Mouse (Mus musculus): ENCODE measurements around the gene Cfap299.
"Not testable (repeated sequence)": the region's sequence is repeated elsewhere in the genome, so short reads cannot be mapped to it uniquely, and the experiment has no call there.

Cfap299 gene

GRCm38 (mm10) chr5:98328848-98329624 lies at the start of gene Cfap299:
TSS of gene Cfap299 (plus strand) at chr5:98329304.
- DNase-seq (ENCODE audit: low spot score in 2 of 2): peak; percentile 67 to 75

GRCm38 (mm10) chr5:98281993-98282392 lies 47.1 kb upstream of the Cfap299 start:
- no peak for DNase-seq (ENCODE audit: low spot score in 2 of 2)

GRCm38 (mm10) chr5:98283696-98284478 lies 45.2 kb upstream of the Cfap299 start:
- peak in 1 of 2 experiments; percentile 14 for DNase-seq (ENCODE audit: low spot score in 2 of 2)

GRCm38 (mm10) chr5:98290642-98291041 lies 38.5 kb upstream of the Cfap299 start:
- no peak for DNase-seq (ENCODE audit: low spot score in 2 of 2)

GRCm38 (mm10) chr5:98292388-98293048 lies 36.6 kb upstream of the Cfap299 start:
- no peak for DNase-seq (ENCODE audit: low spot score in 2 of 2)

- no peak for DNase-seq (ENCODE audit: low spot score in 2 of 2)
Measured at GRCm38 (mm10) chr5:98293049-98293715, 35.9 kb upstream of the Cfap299 start.

GRCm38 (mm10) chr5:98300079-98300478 lies 29.0 kb upstream of the Cfap299 start:
- no peak for DNase-seq (ENCODE audit: low spot score in 2 of 2)

- DNase-seq (ENCODE audit: low spot score in 2 of 2): no peak
Measured at GRCm38 (mm10) chr5:98305673-98306072, 23.4 kb upstream of the Cfap299 start.

GRCm38 (mm10) chr5:98306528-98306927 lies 22.6 kb upstream of the Cfap299 start:
- no peak for DNase-seq (ENCODE audit: low spot score in 2 of 2)

- DNase-seq (ENCODE audit: low spot score in 2 of 2): no peak
Measured at GRCm38 (mm10) chr5:98326625-98327024, 2.5 kb upstream of the Cfap299 start.

GRCm38 (mm10) chr5:98343751-98344150 lies 14.6 kb downstream of the Cfap299 start:
- not testable (repeated sequence) for DNase-seq (ENCODE audit: low spot score in 2 of 2)

GRCm38 (mm10) chr5:98344581-98344980 lies 15.5 kb downstream of the Cfap299 start:
- DNase-seq (ENCODE audit: low spot score in 2 of 2): no peak

- DNase-seq (ENCODE audit: low spot score in 2 of 2): no peak
Measured at GRCm38 (mm10) chr5:98346067-98346466, 17.0 kb downstream of the Cfap299 start.

GRCm38 (mm10) chr5:98348605-98349004 lies 19.5 kb downstream of the Cfap299 start:
- DNase-seq (ENCODE audit: low spot score in 2 of 2): peak; percentile 60 to 65

GRCm38 (mm10) chr5:98359912-98360311 lies 30.8 kb downstream of the Cfap299 start:
- DNase-seq (ENCODE audit: low spot score in 2 of 2): no peak

GRCm38 (mm10) chr5:98360792-98361419 lies 31.8 kb downstream of the Cfap299 start:
- DNase-seq (ENCODE audit: low spot score in 2 of 2): no peak

GRCm38 (mm10) chr5:98363428-98363827 lies 34.3 kb downstream of the Cfap299 start:
- no peak for DNase-seq (ENCODE audit: low spot score in 2 of 2)

- no peak for DNase-seq (ENCODE audit: low spot score in 2 of 2)
Measured at GRCm38 (mm10) chr5:98365340-98365739, 36.2 kb downstream of the Cfap299 start.

- DNase-seq (ENCODE audit: low spot score in 2 of 2): no peak
Measured at GRCm38 (mm10) chr5:98368822-98369221, 39.7 kb downstream of the Cfap299 start.

- peak; percentile 52 to 61 for DNase-seq (ENCODE audit: low spot score in 2 of 2)
Measured at GRCm38 (mm10) chr5:98369426-98369825, 40.3 kb downstream of the Cfap299 start.

Data from right cerebral cortex, postnatal 36 days (tissue).